Mouse (Mus musculus): Measurements from ENCODE around the gene Pcdh19.

DNA sequence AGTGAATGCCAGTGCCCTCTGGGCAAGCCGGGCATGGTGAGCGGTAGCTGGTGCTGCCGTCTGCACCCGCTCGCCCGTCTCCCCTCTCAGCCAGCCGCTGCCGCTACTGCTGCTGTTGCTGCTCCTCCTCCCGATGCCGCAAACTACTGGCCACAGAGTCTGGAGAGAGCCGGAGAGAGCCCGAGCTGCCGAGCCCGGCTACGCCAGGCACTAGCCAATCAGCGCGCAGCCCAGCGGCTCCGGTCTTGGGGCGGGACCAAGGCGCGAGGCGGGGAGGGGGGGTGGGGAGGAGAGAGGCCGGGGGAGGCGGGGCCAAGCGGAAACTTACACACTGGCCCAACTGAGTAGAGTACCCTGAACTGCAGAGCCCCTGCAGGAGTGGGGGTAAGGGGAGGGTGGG lies at the start of gene Pcdh19:
- TF ChIP-seq CTCF (conservative IDR thresholded peaks at IDR 0.05; ENCODE audit: insufficient read depth, insufficient read length, low read depth, low read length): no peak
- TF ChIP-seq POLR2A (IDR thresholded peaks at IDR 0.05; ENCODE audit: low read depth, low read length): peak; percentile 22
